Mouse (Mus musculus): Measurements from ENCODE around the gene Wdr5b. TPM values are rescaled to one million over a fixed set of nuclear protein-coding genes. Genes with fewer than 3 reads are reported as not detected.

The Wdr5b gene
- polyA plus RNA-seq, 1 experiment from 2014 or later = 11.2 TPM

GRCm38 (mm10) chr16:36072410-36073011 lies 31.5 kb downstream of the Wdr5b start:
- Histone ChIP-seq H3K27ac (no peak overlapping the region), H3K9me3 (no peaks in the 10 kb centered on the region), H3K4me1 (peaks cover 15% of the 10 kb centered on the region), H3K9ac (peak overlapping the region; percentile 71; the same call in 1 of the 2 replicates), H3K4me3 (peak overlapping the region; percentile 62), H3K4me2 (replicated peaks) (peak overlapping the region; percentile 75), H3K27me3 (replicated peaks) (no peaks in the 10 kb centered on the region), H3K36me3 (no peaks in the 10 kb centered on the region)
- ATAC-seq (ENCODE audit: low FRiP score, low read depth) = no peak
- 31% methylated on average over 8 of the region's 8 CpGs for WGBS

- ATAC-seq (ENCODE audit: low FRiP score, low read depth) = no peak
- H3K4me1 ChIP-seq = peaks cover 4% of the 10 kb centered on the region
- H3K4me2 ChIP-seq (replicated peaks) = no peak overlapping the region
- no peaks in the 10 kb centered on the region for H3K27me3 ChIP-seq (replicated peaks)
- H3K36me3 ChIP-seq = no peaks in the 10 kb centered on the region
- H3K4me3 ChIP-seq = no peak overlapping the region
- no peak overlapping the region for H3K9ac ChIP-seq
- 95% methylated on average over 3 of the region's 3 CpGs for WGBS
- H3K9me3 ChIP-seq = no peaks in the 10 kb centered on the region
- H3K27ac ChIP-seq = no peak overlapping the region
Measured at GRCm38 (mm10) chr16:36074772-36075171, 33.8 kb downstream of the Wdr5b start.

- Histone ChIP-seq H3K4me1 (no peaks in the 10 kb centered on the region), H3K27me3 (replicated peaks) (no peaks in the 10 kb centered on the region), H3K4me2 (replicated peaks) (no peak overlapping the region), H3K27ac (no peak overlapping the region), H3K9ac (no peak overlapping the region), H3K4me3 (no peak overlapping the region), H3K36me3 (peaks cover 7% of the 10 kb centered on the region; the same call in 1 of the 2 replicates), H3K9me3 (no peaks in the 10 kb centered on the region)
- no peak for ATAC-seq (ENCODE audit: low FRiP score, low read depth)
- 92% methylated on average over 3 of the region's 3 CpGs for WGBS
Measured at GRCm38 (mm10) chr16:36079916-36080315, 38.9 kb downstream of the Wdr5b start.

- WGBS = 96% methylated on average over 4 of the region's 4 CpGs
- H3K36me3 ChIP-seq = peaks cover 45% of the 10 kb centered on the region
Measured at GRCm38 (mm10) chr16:36087846-36088245, 46.9 kb downstream of the Wdr5b start.

GRCm38 (mm10) chr16:36089065-36089464 lies 48.1 kb downstream of the Wdr5b start:
- Histone ChIP-seq H3K4me1 (no peaks in the 10 kb centered on the region), H3K36me3 (peaks cover 40% of the 10 kb centered on the region), H3K4me2 (replicated peaks) (no peak overlapping the region), H3K27ac (no peak overlapping the region), H3K9me3 (no peaks in the 10 kb centered on the region), H3K27me3 (replicated peaks) (no peaks in the 10 kb centered on the region), H3K9ac (no peak overlapping the region), H3K4me3 (no peak overlapping the region)
- WGBS = 96% methylated on average over 7 of the region's 7 CpGs
- no peak for ATAC-seq (ENCODE audit: low FRiP score, low read depth)

More at GRCm38 (mm10) chr16:36087846-36088245, 46.9 kb downstream of the Wdr5b start:
- H3K4me2 ChIP-seq (replicated peaks) = no peak overlapping the region
- 0 out of 2 replicates have a peak overlapping the region, but pooled peaks have one; percentile 3 for H3K9ac ChIP-seq
- H3K27me3 ChIP-seq (replicated peaks) = no peaks in the 10 kb centered on the region
- no peaks in the 10 kb centered on the region for H3K4me1 ChIP-seq
- no peaks in the 10 kb centered on the region for H3K9me3 ChIP-seq
- no peak overlapping the region for H3K4me3 ChIP-seq
- ATAC-seq (ENCODE audit: low FRiP score, low read depth) = no peak
- H3K27ac ChIP-seq = no peak overlapping the region

GRCm38 (mm10) chr16:36089850-36090616 lies 49.0 kb downstream of the Wdr5b start:
- ATAC-seq (ENCODE audit: low FRiP score, low read depth) = no peak
- Histone ChIP-seq H3K9ac (no peak overlapping the region), H3K4me1 (no peaks in the 10 kb centered on the region), H3K27me3 (replicated peaks) (no peaks in the 10 kb centered on the region), H3K4me3 (no peak overlapping the region), H3K36me3 (peaks cover 39% of the 10 kb centered on the region), H3K9me3 (no peaks in the 10 kb centered on the region), H3K4me2 (replicated peaks) (no peak overlapping the region), H3K27ac (no peak overlapping the region)
- WGBS = 77% methylated on average over 8 of the region's 8 CpGs

- Histone ChIP-seq H3K4me2 (replicated peaks) (no peak overlapping the region), H3K4me1 (no peaks in the 10 kb centered on the region), H3K9me3 (no peaks in the 10 kb centered on the region), H3K27ac (no peak overlapping the region), H3K36me3 (peaks cover 31% of the 10 kb centered on the region), H3K27me3 (replicated peaks) (no peaks in the 10 kb centered on the region), H3K9ac (no peak overlapping the region), H3K4me3 (no peak overlapping the region)
- no peak for ATAC-seq (ENCODE audit: low FRiP score, low read depth)
- WGBS = 91% methylated on average over 11 of the region's 11 CpGs
Measured at GRCm38 (mm10) chr16:36090785-36091509, 50.0 kb downstream of the Wdr5b start.

Other genes starting within 250 kb of the Wdr5b start
- gene Parp14, start 169.6 kb upstream of the Wdr5b start, polyA plus RNA-seq (2016; fragmentation: Nextera tagmentation; extraction: Ambion mirVana) = 0.56 and 0.57 TPM in 2 replicates
- 2.3 and 2.8 TPM in 2 replicates for gene Parp9, start 102.7 kb upstream of the Wdr5b start, polyA plus RNA-seq (2016; fragmentation: Nextera tagmentation; extraction: Ambion mirVana)
- gene Dtx3l, start 102.0 kb upstream of the Wdr5b start, polyA plus RNA-seq (2016; fragmentation: Nextera tagmentation; extraction: Ambion mirVana) = 1.9 and 2.2 TPM in 2 replicates
- 77.8 and 83.9 TPM in 2 replicates for gene Kpna1, start 62.4 kb upstream of the Wdr5b start, polyA plus RNA-seq (2016; fragmentation: Nextera tagmentation; extraction: Ambion mirVana)
- 162 and 187 TPM in 2 replicates for gene Fam162a, start 30.4 kb downstream of the Wdr5b start, polyA plus RNA-seq (2016; fragmentation: Nextera tagmentation; extraction: Ambion mirVana)
- 47.7 and 64.5 TPM in 2 replicates for gene Ccdc58, start 30.5 kb downstream of the Wdr5b start, polyA plus RNA-seq (2016; fragmentation: Nextera tagmentation; extraction: Ambion mirVana)
- 0.06 TPM in 1 of 2 replicates, not detected in the other for gene Csta1, start 90.1 kb downstream of the Wdr5b start, polyA plus RNA-seq (2016; fragmentation: Nextera tagmentation; extraction: Ambion mirVana)
- 1.5 TPM in 1 of 2 replicates, not detected in the other for gene Stfa2l1, start 115.6 kb downstream of the Wdr5b start, polyA plus RNA-seq (2016; fragmentation: Nextera tagmentation; extraction: Ambion mirVana)
- 1.5 and 2.6 TPM in 2 replicates for gene Gm5483, start 143.0 kb downstream of the Wdr5b start, polyA plus RNA-seq (2016; fragmentation: Nextera tagmentation; extraction: Ambion mirVana)
- not detected in 2 replicates for gene Gm5416, start 169.2 kb downstream of the Wdr5b start, polyA plus RNA-seq (2016; fragmentation: Nextera tagmentation; extraction: Ambion mirVana)
- not detected in 2 replicates for gene 2010005H15Rik, start 180.3 kb downstream of the Wdr5b start, polyA plus RNA-seq (2016; fragmentation: Nextera tagmentation; extraction: Ambion mirVana)
- 6.2 and 6.6 TPM in 2 replicates for gene Stfa1, start 235.8 kb downstream of the Wdr5b start, polyA plus RNA-seq (2016; fragmentation: Nextera tagmentation; extraction: Ambion mirVana)